Mouse (Mus musculus): ENCODE measurements at regions not wholly inside any gene's neighbourhood (a gene's known extent, or its start where the extent isn't known, plus 50 kb on each side); places are given as distances from the start of the nearest gene placed in this dataset.
A peak's percentile ranks its signal among the peaks of the same experiment; 100 is the strongest.

- DNase-seq, result no peak
These were observed 68.6 kb downstream of the Dad1 start for GRCm38 (mm10) chr14:54185265-54185830.

DNA sequence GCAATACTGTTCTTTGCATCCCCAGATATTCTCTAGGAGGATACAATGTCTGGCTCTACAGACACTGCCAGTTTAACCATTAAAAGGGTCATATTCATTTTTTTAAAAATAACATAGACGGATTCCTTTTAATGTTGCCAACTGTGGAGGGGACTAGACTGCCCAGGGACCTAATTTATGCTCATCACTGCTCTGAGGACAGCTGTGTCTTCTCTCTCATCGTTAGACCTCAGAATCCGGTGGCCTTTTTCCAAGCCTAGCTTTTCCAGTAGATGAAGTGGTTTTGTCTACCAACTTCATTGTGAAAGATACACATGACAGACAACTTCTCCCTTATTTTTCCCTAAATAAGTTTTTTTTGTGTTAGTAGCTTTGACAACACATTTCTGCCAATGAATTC lies 70.0 kb downstream of the Dad1 start:
- DNase-seq, result no peak

DNA sequence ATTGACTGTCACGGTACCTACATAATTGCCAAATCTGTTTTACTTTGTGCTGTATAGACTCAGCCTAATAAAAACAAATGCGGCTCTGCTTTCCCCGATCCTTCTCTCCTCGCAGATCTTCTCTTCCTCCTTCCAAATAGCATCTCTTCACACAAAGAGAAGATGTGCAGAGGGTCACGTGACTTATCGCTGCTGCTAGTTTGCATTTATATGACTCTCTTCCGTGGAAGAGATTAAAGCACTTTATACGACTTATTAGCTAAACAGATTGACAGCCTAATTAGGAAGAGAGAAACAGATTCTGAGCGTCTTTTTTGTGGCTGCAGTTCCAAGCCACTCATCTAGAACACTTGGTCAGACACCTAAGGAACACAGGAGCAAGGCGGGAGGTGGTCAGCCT lies 71.1 kb downstream of the Dad1 start:
- no peak for DNase-seq

- no peak for DNase-seq
These were observed 72.6 kb downstream of the Dad1 start for GRCm38 (mm10) chr14:54181306-54181705.

GRCm38 (mm10) chr14:54180754-54181153 lies 73.2 kb downstream of the Dad1 start:
- no peak for DNase-seq

DNA sequence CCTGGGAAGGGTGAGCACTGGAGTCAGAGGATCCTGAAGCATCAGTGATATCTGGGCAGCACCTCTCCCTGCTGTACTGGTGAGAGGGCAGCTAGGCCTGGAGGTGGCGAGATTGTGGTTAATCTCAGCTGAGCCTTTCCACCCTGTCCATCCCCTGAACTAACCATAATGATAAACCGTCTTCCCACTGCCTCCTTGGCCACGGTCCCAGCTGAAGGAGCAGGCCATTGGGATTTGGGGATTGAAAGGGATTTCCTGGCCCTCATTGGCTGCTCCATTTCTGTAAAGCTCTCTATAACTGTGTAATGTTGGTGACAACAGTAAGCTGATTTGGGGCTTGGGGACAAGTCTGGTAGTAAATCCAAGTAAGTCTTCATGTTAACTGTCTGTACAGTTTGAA lies 73.6 kb downstream of the Dad1 start:
- DNase-seq, result no peak

DNA sequence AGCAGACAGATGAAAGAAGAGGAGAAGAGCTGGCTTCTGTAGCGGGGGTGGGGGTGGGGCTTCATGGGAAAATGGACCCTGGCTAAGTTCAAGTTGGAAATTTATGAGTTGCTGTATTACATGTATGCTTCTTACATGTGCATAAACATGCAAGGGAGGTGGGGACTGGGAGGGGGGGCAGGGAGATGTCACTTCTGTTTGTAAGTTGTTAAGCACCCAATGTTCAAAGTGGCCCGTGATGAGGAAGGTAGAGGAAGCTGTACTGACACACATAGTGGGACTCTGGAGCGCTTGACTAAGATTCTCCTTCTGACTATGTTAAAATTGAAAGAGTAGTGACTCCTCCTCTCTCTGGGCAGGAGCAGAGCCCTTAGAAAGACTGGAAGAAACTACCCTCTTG lies 75.0 kb downstream of the Dad1 start:
- DNase-seq, result no peak

- DNase-seq, result no peak
These were observed 77.4 kb downstream of the Dad1 start for GRCm38 (mm10) chr14:54176469-54176868.

DNA sequence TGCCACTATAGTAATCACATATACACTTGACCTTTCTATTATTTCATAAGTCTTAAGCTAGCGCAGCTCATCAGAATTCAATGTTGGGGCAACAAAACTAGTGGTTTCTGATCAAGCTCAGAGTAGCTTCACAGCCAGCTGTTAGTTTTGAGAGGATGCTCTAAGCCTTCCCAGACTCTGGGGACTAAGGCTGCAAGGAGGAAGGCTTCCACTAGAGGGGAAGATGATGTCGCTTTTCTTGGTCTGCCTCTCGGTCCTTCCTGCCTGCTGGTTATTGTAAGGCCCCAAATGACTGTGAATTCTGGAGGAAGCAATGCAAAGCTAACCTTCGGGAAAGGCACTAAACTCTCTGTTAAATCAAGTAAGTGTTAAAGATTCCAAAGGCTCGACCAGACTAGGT lies 78.4 kb downstream of the Dad1 start:
- DNase-seq, result no peak

DNA sequence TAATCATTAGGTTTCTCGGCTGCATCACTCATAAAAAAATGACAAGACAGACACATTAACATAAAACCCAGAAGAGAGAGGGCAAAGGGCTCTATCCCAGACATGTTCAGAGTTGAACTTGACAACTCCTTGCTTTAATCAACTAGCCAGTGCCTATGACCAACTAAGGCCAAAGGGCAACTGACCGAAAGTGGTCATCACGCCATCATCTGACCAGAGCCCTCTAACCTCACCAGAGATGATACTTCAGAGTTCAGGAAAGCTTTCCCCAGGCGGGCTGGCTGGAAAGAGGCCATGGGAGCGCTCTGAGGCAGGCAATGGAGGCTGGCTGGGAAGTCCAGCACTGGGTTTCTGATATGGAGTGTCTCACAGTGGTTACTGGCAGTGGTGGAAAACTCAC lies 80.6 kb downstream of the Dad1 start:
- DNase-seq, result no peak

- no peak for DNase-seq
These were observed 84.7 kb downstream of the Dad1 start for GRCm38 (mm10) chr14:54169254-54169653.

- no peak for DNase-seq
These were observed 85.4 kb downstream of the Dad1 start for GRCm38 (mm10) chr14:54168414-54168931.

- no peak for DNase-seq
These were observed 87.8 kb downstream of the Dad1 start for GRCm38 (mm10) chr14:54166057-54166456.

DNA sequence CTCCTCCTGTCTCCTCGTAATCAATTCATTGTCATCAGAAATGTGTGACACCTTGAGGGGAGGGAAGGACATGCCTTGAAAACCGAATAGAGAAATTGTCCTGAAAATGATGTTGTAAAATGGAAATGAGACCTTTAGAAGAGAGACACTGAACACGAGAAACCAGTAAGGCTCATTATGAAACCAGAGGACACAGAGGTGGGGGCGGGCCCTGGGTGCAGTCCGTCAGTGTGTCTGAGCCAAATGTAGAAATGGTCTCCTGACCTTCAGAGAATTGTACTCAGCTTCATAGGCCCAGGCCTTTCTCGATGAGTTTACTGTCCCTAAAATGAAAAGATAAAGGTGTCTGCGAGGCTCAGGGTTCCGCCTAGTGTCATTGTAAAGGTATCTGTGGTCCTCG lies 89.0 kb downstream of the Dad1 start:
- no peak for DNase-seq

DNA sequence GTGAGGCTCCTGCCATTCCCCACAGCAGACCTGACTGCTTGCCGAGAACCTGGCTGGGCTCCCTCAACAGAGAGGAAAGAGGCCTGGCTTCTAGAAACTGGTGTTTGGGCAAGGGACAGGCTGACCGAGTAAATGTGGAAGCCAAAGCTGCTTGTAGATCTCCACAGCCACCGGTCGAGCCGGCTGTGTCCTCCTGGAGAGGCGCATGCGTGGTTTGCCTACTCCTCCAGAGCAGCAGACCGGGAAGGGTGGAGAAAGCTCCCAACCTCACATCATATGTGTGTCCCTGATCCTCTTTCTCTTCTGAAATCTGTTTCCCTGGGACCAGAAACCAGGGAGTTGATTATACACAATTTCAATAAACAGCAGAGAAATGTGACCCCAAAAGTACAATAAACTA lies 92.0 kb downstream of the Dad1 start:
- DNase-seq, result no peak

- no peak for DNase-seq
These were observed 92.7 kb downstream of the Dad1 start for GRCm38 (mm10) chr14:54161206-54161605.

GRCm38 (mm10) chr14:54159816-54160215 lies 94.1 kb downstream of the Dad1 start:
- DNase-seq, result no peak

GRCm38 (mm10) chr14:54158214-54158965 lies 95.5 kb downstream of the Dad1 start:
- no peak for DNase-seq

GRCm38 (mm10) chr14:54156536-54156935 lies 97.4 kb downstream of the Dad1 start:
- no peak for DNase-seq

DNA sequence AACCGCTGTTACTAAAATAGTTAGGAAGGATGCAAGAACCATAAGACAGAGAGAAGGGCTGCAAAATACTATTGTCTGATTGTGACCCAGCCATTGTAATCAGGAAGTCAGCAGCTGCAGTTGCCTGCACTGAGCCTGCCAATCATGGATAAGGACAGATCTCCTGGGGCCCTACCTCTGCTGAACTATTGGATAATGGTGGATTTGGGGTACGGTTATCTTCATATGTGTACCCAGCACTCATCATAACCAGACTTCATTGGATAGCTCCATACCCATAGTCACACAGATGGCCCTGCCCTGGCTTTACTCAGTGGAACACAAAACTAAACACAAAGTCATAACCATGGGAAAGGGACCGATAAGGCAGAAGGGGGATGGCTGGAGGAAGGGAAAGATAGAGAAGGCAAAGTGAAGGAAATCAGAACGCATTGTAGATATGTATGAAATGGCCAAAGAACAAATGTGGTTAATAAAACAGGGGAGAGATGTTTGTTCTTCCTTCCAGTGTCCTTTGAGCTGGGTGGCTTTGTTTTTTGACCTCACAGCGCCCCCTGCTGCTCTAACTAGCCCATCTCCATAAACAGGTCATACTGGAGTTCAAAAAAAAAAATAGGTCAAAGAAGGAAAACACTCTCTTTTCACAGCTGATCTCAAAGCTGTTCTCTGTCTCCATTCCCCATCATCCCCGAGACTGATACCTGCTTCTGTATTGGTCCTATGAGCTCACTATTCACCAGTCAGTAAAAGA lies 101.2 kb downstream of the Dad1 start:
- DNase-seq, result peak; percentile 43

DNA sequence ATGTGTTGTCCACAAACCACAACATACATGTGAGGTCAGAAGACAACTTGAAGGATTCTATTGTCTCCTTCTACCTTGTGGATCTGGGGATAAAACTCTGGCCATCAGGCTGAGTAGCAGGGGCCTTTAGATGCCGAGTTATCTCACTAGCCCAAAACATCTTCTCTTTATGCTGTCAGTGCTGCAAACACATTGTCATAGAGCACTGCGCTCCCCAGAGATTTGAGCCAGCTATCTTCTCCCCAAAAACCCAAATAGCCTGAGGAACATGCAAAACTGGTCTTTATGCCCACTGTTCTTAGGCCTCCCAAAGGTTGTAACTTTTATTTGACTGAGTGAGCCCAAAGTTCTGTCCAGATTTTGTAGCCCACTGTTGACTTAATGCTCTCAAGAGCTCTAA lies 102.0 kb downstream of the Dad1 start:
- DNase-seq, result no peak

DNA sequence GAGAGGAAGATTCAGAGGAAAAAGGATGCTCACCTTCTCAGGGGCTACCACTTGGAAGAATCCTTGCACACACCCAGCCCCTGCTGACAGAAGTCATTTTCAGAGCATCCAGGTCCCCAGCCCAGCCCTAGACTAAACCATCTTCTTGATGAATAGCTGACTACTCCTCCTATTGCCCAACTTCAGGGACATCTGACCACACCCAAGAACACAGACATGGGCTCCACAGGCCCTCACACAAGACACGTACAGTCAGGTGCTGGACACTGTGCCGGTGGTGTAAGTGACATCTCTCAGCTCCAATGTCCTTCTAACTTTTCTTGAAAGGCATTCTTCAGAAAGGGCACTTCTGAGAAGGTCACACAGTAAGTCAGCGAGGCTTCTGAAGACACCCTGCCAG lies 102.6 kb downstream of the Dad1 start:
- DNase-seq, result no peak

DNA sequence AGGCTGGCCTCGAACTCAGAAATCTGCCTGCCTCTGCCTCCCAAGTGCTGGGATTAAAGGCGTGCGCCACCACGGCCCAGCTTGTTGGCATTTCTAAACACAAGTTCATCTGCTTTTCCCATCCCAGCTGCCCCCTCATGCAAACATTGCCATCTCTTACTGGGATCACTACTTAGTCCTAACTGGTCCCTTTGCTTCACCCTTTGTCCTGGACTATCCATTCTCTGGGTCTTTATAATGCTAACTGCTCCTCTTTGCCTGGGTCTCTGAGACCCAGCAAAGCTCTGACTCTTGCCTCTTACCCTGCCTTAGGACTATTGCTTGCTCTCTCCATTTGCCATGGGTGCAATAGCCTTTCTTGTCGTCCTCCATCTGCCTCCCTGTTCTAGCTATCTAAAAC lies 103.7 kb downstream of the Dad1 start:
- no peak for DNase-seq

- no peak for DNase-seq
These were observed 105.3 kb downstream of the Dad1 start for GRCm38 (mm10) chr14:54148626-54149025.

All from cerebellum, adult 9-10 months (tissue).